Comparison of ENCODE assay signal across 23 mouse cellular contexts in genomic region chr9:66575041-66575877, GRCm38 (mm10). TPM values are rescaled to one million over a fixed set of nuclear protein-coding genes. Genes with fewer than 3 reads are reported as not detected.
DNase-seq lines count a peak whose midpoint lies in the region; ATAC-seq and TF ChIP-seq lines count a peak whose summit lies in the region.
"Had no signal": no experiment of that assay in that cellular context is flagged by ENCODE, and none has a peak within 500 bp of the region (broad histone marks: within the 10 kb centered on the region; RNA-seq: fewer than 3 reads in every experiment).

No protein-coding gene starts in this region.

- H3K4me3 ChIP-seq in intestine, embryonic 14.5 days (ENCODE audit: low read depth, low read length): no peak overlapping the region
- no peak overlapping the region for H3K4me3 ChIP-seq in liver, embryonic 14.5 days (ENCODE audit: insufficient read depth in 1 of 2, low read depth in 2 of 2, low read length in 2 of 2)
- H3K4me3 ChIP-seq in stomach, embryonic 15.5 days (replicated peaks): no peak overlapping the region
- H3K4me3 ChIP-seq: embryonic facial prominence, embryonic 10.5 days; forebrain, embryonic 13.5 days; heart, embryonic 13.5 days; hindbrain, embryonic 15.5 days; limb, embryonic 13.5 days had no signal

- ATAC-seq in intestine, embryonic 14.5 days (replicated peaks; ENCODE audit: low FRiP score, low TSS enrichment, low read depth): no peak
- ATAC-seq in liver, embryonic 14.5 days (ENCODE audit: insufficient read depth): peak; percentile 58
- no peak; the same call in 1 of the 2 replicates for ATAC-seq in stomach, embryonic 15.5 days (ENCODE audit: insufficient read depth, low FRiP score, low read depth)
- ATAC-seq: activated CD4-positive, CD25-positive, alpha-beta regulatory T cell, adult 4 months; CD4-positive, CD25-positive, alpha-beta regulatory T cell, adult 4 months; forebrain, embryonic 13.5 days had no signal

- H3K9ac ChIP-seq in intestine, embryonic 14.5 days (ENCODE audit: low read length): no peak overlapping the region
- no peak overlapping the region; the same call in 1 of the 2 replicates for H3K9ac ChIP-seq in liver, embryonic 14.5 days (replicated peaks)
- no peak overlapping the region for H3K9ac ChIP-seq in stomach, embryonic 15.5 days
- H3K9ac ChIP-seq: forebrain, embryonic 13.5 days; heart, embryonic 13.5 days; hindbrain, embryonic 15.5 days; limb, embryonic 13.5 days had no signal

- TF ChIP-seq EP300 in liver, embryonic 14.5 days (IDR thresholded peaks at IDR 0.05; ENCODE audit: low read depth): no peak

- 64% methylated on average over 1 of the region's 1 CpGs for WGBS in intestine, embryonic 14.5 days
- 89% methylated on average over 1 of the region's 1 CpGs for WGBS in liver, embryonic 14.5 days (ENCODE audit: insufficient replicate concordance)
- WGBS in stomach, embryonic 15.5 days: 46% methylated on average over 1 of the region's 1 CpGs

- no peaks in the 10 kb centered on the region for H3K9me3 ChIP-seq in intestine, embryonic 14.5 days (ENCODE audit: control insufficient read depth, low read length)
- H3K9me3 ChIP-seq in liver, embryonic 14.5 days (ENCODE audit: control insufficient read depth, low read length): no peaks in the 10 kb centered on the region
- no peaks in the 10 kb centered on the region for H3K9me3 ChIP-seq in stomach, embryonic 15.5 days
- H3K9me3 ChIP-seq: embryonic facial prominence, embryonic 10.5 days; forebrain, embryonic 13.5 days; heart, embryonic 13.5 days; hindbrain, embryonic 15.5 days; limb, embryonic 13.5 days had no signal

- H3K36me3 ChIP-seq in intestine, embryonic 14.5 days (ENCODE audit: control insufficient read depth, insufficient read depth, low read length): no peaks in the 10 kb centered on the region
- H3K36me3 ChIP-seq in liver, embryonic 14.5 days (replicated peaks; ENCODE audit: control insufficient read depth, insufficient read depth, low read depth): no peaks in the 10 kb centered on the region
- H3K36me3 ChIP-seq in stomach, embryonic 15.5 days: no peaks in the 10 kb centered on the region
- H3K36me3 ChIP-seq: hindbrain, embryonic 15.5 days had no signal

- intact Hi-C loops in heart, postnatal 36 days (cut with DNase I): no loop called here

- no peak overlapping the region for H3K4me2 ChIP-seq in intestine, embryonic 14.5 days (ENCODE audit: low read length)
- peak overlapping the region; percentile 21; the same call in 1 of the 2 replicates for H3K4me2 ChIP-seq in liver, embryonic 14.5 days (ENCODE audit: low read depth)
- no peak overlapping the region for H3K4me2 ChIP-seq in stomach, embryonic 15.5 days
- H3K4me2 ChIP-seq: forebrain, embryonic 13.5 days; heart, embryonic 13.5 days; hindbrain, embryonic 15.5 days; limb, embryonic 13.5 days had no signal

- no peaks in the 10 kb centered on the region for H3K27me3 ChIP-seq in intestine, embryonic 14.5 days (replicated peaks; ENCODE audit: control insufficient read depth, insufficient read depth, low read length)
- H3K27me3 ChIP-seq in liver, embryonic 14.5 days (ENCODE audit: control insufficient read depth, insufficient read depth, low read length): no peaks in the 10 kb centered on the region
- H3K27me3 ChIP-seq in stomach, embryonic 15.5 days (replicated peaks): no peaks in the 10 kb centered on the region
- H3K27me3 ChIP-seq: forebrain, embryonic 13.5 days; heart, embryonic 13.5 days; hindbrain, embryonic 15.5 days; limb, embryonic 13.5 days had no signal

- H3K27ac ChIP-seq in intestine, embryonic 14.5 days (ENCODE audit: low read depth): peak overlapping the region; percentile 43
- H3K27ac ChIP-seq in liver, embryonic 14.5 days: peak overlapping the region; percentile 35
- peak overlapping the region; percentile 59; the same call in 1 of the 2 replicates for H3K27ac ChIP-seq in stomach, embryonic 15.5 days
- H3K27ac ChIP-seq: embryonic facial prominence, embryonic 10.5 days; forebrain, embryonic 13.5 days; heart, embryonic 13.5 days; hindbrain, embryonic 15.5 days; limb, embryonic 13.5 days had no signal

- 0 out of 2 replicates have a peak, but pooled peaks cover 9% of the 10 kb centered on the region for H3K4me1 ChIP-seq in intestine, embryonic 14.5 days (replicated peaks; ENCODE audit: control insufficient read depth, insufficient read depth, low read length)
- peaks cover 10 to 24% of the 10 kb centered on the region in 2 experiments for H3K4me1 ChIP-seq in liver, embryonic 14.5 days (replicated peaks; ENCODE audit: control insufficient read depth in 2 of 2, insufficient read depth in 2 of 2, low read length in 1 of 2)
- 0 out of 2 replicates have a peak, but pooled peaks cover 4% of the 10 kb centered on the region for H3K4me1 ChIP-seq in stomach, embryonic 15.5 days

- no peak for TF ChIP-seq CTCF in liver, embryonic 14.5 days (IDR thresholded peaks at IDR 0.05; ENCODE audit: low read depth)

- DNase-seq in heart, adult 11 months: peak; percentile 44
- DNase-seq in heart, postnatal 36 days: no peak
- DNase-seq in intestine, embryonic 14.5 days (ENCODE audit: low spot score): no peak
- no peak for DNase-seq in liver, embryonic 14.5 days (ENCODE audit: low read depth in 3 of 3, low spot score in 3 of 3)
- no peak for DNase-seq in layer of hippocampus, adult 8-10 months (ENCODE audit: low spot score in 2 of 2)
- DNase-seq in embryo, embryonic 10 days (ENCODE audit: low spot score): no peak
- DNase-seq in lung, postnatal 36 days: no peak
- DNase-seq: adrenal gland, postnatal 10 days; cerebellum, adult 11 months; cerebellum, postnatal 14 days; heart, adult 18-20 months; kidney, adult 18-20 months; lung, postnatal 10 days; right cerebral cortex, postnatal 25 days; thymus, postnatal 36 days had no signal

RNA-seq across cellular contexts. Expression of gene Usp3, which starts 17.7 kb away (rescaled TPM):
- total RNA-seq in heart, postnatal 36 days (2021): 10 to 100 TPM; 22.1 to 30.2 TPM
- 83.6 and 97.6 TPM in 2 replicates for polyA plus RNA-seq in intestine, embryonic 14.5 days (2014; fragmentation: Nextera tagmentation; extraction: Ambion mirVana)
- polyA plus RNA-seq in liver, embryonic 14.5 days (2012; rRNA removed): 3.6 and 6.7 TPM in 2 replicates
- 14.8 TPM in 2 replicates for polyA plus RNA-seq in liver, embryonic 14.5 days (2014; fragmentation: Nextera tagmentation; extraction: Ambion mirVana)
- 60.9 and 64.6 TPM in 2 replicates for polyA plus RNA-seq in stomach, embryonic 15.5 days (2015; fragmentation: Nextera tagmentation; extraction: Ambion mirVana)
- 10 to 100 TPM; 39.9 to 47.9 (median 43.7) TPM for total RNA-seq in layer of hippocampus, adult 8-10 months (2022)
